12 mouse cellular contexts compared by ENCODE assay signal in genomic region chr3:27579229-27579628, GRCm38 (mm10).
DNase-seq lines count a peak whose midpoint lies in the region; ATAC-seq lines count a peak whose summit lies in the region.
"Had no signal": no experiment of that assay in that cellular context is flagged by ENCODE, and none has a peak within 500 bp of the region (broad histone marks: within the 10 kb centered on the region; RNA-seq: fewer than 3 reads in every experiment).

No protein-coding gene starts in this region.

- H3K36me3 ChIP-seq in kidney, embryonic 14.5 days (ENCODE audit: control insufficient read depth, insufficient read depth, low read length): no peaks in the 10 kb centered on the region
- no peaks in the 10 kb centered on the region for H3K36me3 ChIP-seq in limb, embryonic 10.5 days
- H3K36me3 ChIP-seq: liver, embryonic 13.5 days had no signal

- no peak overlapping the region for H3K27ac ChIP-seq in kidney, embryonic 14.5 days (ENCODE audit: low read depth, low read length)
- peak overlapping the region; percentile 42; the same call in 1 of the 2 replicates for H3K27ac ChIP-seq in limb, embryonic 10.5 days
- H3K27ac ChIP-seq: liver, embryonic 13.5 days; macrophage had no signal

- no peak overlapping the region for H3K4me3 ChIP-seq in kidney, embryonic 14.5 days (ENCODE audit: low read length)
- H3K4me3 ChIP-seq in limb, embryonic 10.5 days: no peak overlapping the region
- H3K4me3 ChIP-seq: erythroblast, embryonic 14.5 days; liver, embryonic 13.5 days had no signal

- H3K9me3 ChIP-seq in kidney, embryonic 14.5 days (ENCODE audit: control insufficient read depth, low read length): no peaks in the 10 kb centered on the region
- H3K9me3 ChIP-seq in limb, embryonic 10.5 days (replicated peaks): no peaks in the 10 kb centered on the region
- H3K9me3 ChIP-seq: liver, embryonic 13.5 days had no signal

- peaks cover 14% of the 10 kb centered on the region for H3K4me1 ChIP-seq in kidney, embryonic 14.5 days (ENCODE audit: control insufficient read depth, insufficient read depth, low read length)
- H3K4me1 ChIP-seq in limb, embryonic 10.5 days: peaks cover 27% of the 10 kb centered on the region

- no peak overlapping the region for H3K9ac ChIP-seq in kidney, embryonic 14.5 days (ENCODE audit: low read depth, low read length)
- H3K9ac ChIP-seq: liver, embryonic 13.5 days had no signal

- H3K4me2 ChIP-seq in kidney, embryonic 14.5 days (replicated peaks; ENCODE audit: low read depth, low read length): no peak overlapping the region
- H3K4me2 ChIP-seq: liver, embryonic 13.5 days had no signal

- WGBS in kidney, embryonic 14.5 days: 40% methylated on average over 8 of the region's 8 CpGs
- 89% methylated on average over 8 of the region's 8 CpGs for WGBS in limb, embryonic 10.5 days

- peak; percentile 42; the same call in 1 of the 2 replicates for ATAC-seq in kidney, embryonic 14.5 days (ENCODE audit: low FRiP score, low TSS enrichment)
- ATAC-seq in common myeloid progenitor, adult 5-6 weeks (replicated peaks; ENCODE audit: low read depth, poor library complexity, severe bottlenecking): peak; percentile 73

- no peaks in the 10 kb centered on the region for H3K27me3 ChIP-seq in kidney, embryonic 14.5 days (ENCODE audit: control insufficient read depth, insufficient read depth, low read length)
- H3K27me3 ChIP-seq in limb, embryonic 10.5 days (ENCODE audit: low read depth, poor library complexity, severe bottlenecking): no peaks in the 10 kb centered on the region
- H3K27me3 ChIP-seq: liver, embryonic 13.5 days had no signal

- DNase-seq in kidney, adult 8-10 months: no peak
- no peak for DNase-seq in limb, embryonic 10.5 days (ENCODE audit: low spot score)
- DNase-seq in spleen, adult 12 weeks (ENCODE audit: low spot score): peak; percentile 4
- no peak for DNase-seq in ovary, postnatal 14 days (ENCODE audit: low spot score)
- DNase-seq in cerebellum, adult 18-20 months: no peak
- DNase-seq in adrenal gland, postnatal 4 days (ENCODE audit: low spot score in 2 of 2): no peak
- DNase-seq: liver, embryonic 13.5 days; right cerebral cortex, postnatal 4 days had no signal
